Mouse (Mus musculus): ENCODE measurements around the gene Bend3.

Gene Bend3

DNA sequence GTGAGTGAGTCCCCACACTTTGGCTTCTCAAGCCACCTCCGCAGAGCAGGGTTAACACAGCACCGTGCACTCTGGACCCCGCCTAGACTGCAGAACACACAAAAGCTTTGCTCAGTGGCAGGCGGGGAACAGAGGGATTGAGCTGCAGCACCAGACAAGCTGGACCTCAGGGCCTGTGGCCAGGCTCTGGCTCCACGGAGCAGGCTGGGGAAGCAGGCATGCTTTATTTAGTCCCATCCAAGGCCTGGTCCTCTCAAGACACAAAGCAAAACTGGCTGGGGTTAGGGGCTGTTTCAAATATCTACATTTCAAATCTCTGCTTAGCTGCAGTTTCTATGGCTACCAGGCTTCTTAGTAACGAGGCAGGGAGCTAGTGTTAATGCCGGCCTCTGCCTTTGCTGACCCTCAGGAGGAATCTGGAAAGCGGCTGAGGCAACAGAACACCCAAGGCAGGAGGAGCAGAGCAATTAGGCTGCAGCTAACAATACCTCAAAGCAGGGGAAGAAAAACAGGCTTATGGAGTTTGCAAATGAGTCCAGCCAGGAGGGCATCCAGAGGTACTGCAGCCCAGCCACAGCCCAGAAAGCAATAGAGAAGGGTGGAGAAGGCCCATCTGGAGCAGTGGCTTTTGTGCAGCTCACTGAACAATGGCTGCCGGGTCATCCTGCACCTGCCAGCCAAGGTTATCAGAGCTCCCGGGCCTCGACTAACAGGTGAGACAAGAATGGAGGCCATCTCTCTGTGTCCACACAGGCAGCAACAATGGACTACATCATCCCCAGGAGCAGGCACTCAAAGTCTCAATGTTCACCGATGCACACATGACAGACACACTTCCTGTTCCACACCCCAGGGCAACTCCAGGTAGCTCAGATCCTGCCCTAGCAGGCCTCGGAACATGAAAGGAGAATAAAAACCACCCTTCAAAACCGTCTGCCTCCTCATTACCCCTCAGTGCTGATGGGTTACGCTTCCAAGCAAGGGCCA, 48.9 kb downstream of the Bend3 start:
- DNase-seq (ENCODE audit: low read depth, low spot score): no peak

DNA sequence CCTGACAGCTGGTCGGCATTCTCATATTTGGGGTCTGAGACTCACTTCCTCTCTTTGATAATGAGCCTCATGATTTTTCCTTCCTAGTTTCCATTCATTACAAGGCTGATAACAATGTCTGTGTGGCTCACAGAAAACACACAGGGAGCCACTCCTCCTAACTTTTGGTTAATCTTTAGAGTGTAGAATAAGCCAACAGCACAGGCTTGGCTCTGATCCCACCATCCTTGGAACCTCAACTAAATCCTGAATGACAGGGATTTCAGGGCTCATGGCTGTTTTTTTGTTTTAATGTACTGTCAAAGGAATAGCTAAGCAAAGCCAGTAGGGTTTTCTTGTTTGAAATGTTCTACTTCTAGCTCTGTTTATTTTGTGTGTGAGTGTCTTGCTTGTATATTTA, 55.8 kb downstream of the Bend3 start:
- DNase-seq (ENCODE audit: low read depth, low spot score): no peak

- DNase-seq (ENCODE audit: low read depth, low spot score): no peak
These were observed 59.0 kb downstream of the Bend3 start for GRCm38 (mm10) chr10:43537652-43538051.

DNA sequence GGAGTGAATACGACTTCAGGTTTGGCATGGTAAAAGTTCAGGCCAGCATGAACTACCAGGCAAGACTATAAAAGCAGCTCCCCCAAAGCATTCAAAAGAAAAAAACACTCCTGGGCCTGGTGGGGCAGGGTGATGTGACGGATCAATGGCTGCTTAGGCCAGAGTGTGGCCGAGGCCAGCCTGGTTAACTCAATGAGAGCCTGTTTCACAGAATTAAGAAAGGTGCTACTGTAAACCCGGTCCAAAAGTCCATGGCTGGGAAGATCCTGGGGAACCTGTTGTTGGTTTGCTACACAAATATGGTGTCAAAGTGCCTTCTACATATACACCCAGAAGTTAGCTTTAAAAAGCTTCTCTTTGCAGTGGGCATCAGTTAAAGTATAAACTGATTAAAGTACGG, 60.2 kb downstream of the Bend3 start:
- no peak for DNase-seq (ENCODE audit: low read depth, low spot score)

- no peak for DNase-seq (ENCODE audit: low read depth, low spot score)
These were observed 61.2 kb downstream of the Bend3 start for GRCm38 (mm10) chr10:43539746-43540310.

GRCm38 (mm10) chr10:43540442-43541152, 62.0 kb downstream of the Bend3 start, which contains the start of gene 1700021F05Rik:
Gene 1700021F05Rik, minus strand, starts transcription at chr10:43540994.
- peak; percentile 97 for DNase-seq (ENCODE audit: low read depth, low spot score)

GRCm38 (mm10) chr10:43541153-43541544, 62.5 kb downstream of the Bend3 start:
- no peak for DNase-seq (ENCODE audit: low read depth, low spot score)

DNA sequence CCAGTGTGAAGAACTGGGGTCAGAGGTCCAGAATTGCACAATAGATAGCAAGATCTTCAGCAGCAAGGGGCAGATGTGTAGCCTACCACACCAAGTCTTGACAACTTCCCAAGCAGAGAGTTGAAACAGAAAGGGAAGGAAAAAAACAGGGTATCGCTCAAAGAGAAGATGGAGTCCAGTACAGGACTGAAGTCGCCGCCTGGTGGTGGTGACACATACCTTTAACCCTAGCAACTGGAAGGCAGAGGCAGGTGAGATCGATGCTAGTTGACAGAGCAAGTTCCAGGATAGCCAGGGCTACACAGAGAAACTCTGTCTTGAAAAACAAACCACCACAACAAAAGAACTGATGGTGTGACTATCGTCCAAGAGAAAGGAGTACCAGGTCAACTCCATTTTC, 70.8 kb downstream of the Bend3 start:
- DNase-seq (ENCODE audit: low read depth, low spot score): peak; percentile 27

- no peak for DNase-seq (ENCODE audit: low read depth, low spot score)
These were observed 72.3 kb downstream of the Bend3 start for GRCm38 (mm10) chr10:43550923-43551322.

DNA sequence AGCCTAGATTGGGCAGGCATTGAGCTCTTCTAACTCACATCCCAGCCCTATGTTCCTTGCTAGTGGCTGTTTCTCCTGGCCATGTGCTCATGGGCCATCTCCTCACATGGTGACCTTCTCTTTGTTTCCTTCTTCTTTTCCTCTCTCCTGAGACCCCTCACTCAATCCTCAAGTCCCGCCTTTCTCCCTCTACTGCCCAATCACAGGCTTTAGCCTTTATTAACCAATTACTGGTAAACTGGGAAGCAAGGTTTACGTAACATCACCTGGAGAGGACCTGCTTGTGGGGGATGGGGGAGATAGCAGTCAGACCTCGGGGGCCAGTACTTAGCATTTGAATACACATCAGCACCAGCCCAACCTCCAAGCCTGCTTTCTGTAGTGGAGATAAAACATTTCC, 72.8 kb downstream of the Bend3 start:
- no peak for DNase-seq (ENCODE audit: low read depth, low spot score)

DNA sequence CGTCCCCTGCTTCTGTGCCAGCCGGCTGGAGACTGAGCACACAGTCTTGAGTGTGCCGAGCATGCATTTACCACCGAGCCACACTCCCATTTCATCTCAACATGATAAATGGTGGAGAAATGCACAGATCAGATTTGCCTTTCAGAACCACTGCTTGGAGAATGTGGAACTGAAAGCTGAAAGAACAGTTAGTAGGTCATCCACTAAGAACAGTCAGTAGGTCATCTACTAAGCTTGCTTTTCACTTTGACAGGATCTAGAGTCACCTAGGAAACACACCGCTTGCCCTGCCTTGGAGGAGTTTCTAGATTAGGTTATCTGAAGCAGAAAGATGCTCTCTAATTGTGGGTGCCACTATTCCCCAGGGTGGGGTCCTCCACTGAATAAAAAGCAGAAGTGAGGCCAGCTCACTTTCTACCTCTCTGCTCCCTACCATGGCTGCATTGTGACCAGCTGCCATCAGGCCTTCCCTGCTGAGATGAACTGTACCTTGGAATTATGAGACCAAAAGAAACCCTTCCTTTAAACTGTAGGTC, 79.1 kb downstream of the Bend3 start:
- no peak for DNase-seq (ENCODE audit: low read depth, low spot score)

DNA sequence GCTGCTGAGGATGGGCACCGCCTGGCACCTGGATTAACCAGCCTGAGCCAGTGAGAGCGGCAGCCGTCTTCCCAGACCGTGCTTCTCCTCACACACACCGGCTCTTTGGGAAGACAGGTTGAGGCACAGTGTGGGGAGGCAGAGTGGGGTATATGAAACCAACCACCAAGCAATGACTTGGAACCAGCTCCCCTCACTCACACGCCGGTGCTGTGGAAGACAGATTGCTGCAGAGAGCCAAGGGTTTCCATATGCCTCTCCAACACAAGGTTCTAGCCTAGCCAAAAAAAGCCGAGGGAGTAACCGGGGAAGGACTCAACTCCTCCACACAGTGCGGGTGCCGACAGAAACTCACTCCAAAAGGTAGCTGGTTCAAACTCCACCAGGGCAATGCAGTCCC, 80.7 kb downstream of the Bend3 start:
- no peak for DNase-seq (ENCODE audit: low read depth, low spot score)

GRCm38 (mm10) chr10:43560765-43561164, 82.1 kb downstream of the Bend3 start:
- DNase-seq (ENCODE audit: low read depth, low spot score): peak; percentile 20

DNA sequence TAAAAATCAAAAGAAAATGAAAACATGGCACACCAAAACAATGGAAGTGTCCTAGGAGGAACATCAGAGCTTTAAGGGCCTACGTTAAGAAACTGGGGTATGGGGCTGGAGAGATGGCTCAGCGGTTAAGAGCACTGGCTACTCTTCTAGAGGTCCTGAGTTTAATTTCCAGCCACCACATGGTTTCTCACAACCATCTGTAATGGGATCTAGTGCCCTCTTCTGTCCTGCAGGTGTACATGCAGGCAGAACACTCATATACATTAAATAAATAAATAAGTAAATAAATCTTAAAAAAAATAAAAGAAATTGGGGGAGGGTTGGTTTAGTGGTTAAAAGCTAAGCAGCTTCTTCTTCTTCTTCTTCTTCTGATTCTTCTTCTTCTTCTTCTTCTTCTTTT, 82.7 kb downstream of the Bend3 start:
- DNase-seq (ENCODE audit: low read depth, low spot score): no peak

Data from CD4-positive, CD25-positive, alpha-beta regulatory T cell, adult 2 months (primary cell).